Mouse (Mus musculus) frontal cortex, postnatal 10 days (tissue): ENCODE measurements around the gene Ebf4.

ENCODE experiments used
- DNase-seq, 2 experiments: peaks; one replicate each; pipeline ENCODE4 v3.0.0; 2022; ENCODE audit warnings: low spot score in 2 of 2, mixed read lengths in 1 of 2

The Ebf4 gene

DNA sequence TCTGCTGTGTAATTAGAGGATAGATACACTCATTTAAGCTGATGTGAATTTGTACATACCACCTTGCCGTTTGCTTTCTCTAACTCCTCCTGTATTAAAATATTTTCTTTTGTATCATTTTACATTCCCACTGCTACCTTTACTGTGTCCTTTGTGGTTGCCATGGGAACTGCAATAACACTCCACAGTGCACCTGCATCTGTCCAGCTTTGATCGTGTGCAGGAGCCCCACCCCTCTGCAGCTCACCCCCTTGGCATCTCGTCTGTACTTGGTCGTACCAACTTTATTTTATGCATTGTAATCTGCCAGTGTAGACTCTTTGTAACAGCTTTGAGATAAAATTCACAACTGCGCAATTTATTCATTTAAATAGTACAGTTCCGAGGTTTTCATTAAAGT, 88.9 kb downstream of the Ebf4 start:
- DNase-seq = no peak

DNA sequence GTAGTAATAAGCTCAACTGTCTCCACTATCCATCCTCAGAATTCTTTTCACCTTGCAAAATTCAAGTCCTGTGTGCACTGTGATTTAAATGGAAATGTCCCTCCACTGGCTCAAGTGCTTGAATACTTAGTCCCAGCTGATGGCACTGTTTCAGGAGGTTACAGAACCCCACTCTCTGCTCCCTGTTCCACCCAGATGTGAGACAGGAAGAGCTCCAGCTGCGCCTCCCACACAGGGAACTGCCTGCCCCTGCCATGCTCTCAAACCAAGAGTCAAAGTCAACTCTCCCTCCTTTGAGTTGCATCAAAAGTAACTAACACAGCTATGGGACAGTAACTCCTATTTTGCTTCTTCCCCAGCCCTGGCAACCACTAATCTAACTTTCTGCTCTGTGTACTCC, 91.2 kb downstream of the Ebf4 start:
- DNase-seq = no peak

DNA sequence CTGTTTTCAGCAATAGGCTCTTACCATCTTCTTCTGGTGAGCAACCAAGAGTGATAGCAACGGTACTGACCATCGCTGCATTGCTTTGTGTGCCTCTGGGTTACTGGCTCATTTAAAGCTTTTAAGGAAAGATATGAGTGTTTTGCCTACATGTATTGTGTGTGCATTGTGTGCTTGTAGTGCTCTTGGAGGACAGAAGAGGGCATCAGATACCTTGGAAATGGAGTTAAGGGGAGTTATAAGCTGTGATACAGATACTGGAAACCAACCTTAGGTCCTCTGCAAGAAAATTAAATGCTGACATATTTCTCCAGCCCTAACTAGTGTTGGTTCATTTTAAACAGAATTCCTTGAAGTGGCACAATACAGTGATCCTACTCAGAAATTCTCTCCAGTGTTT, 93.8 kb downstream of the Ebf4 start:
- DNase-seq = no peak

DNA sequence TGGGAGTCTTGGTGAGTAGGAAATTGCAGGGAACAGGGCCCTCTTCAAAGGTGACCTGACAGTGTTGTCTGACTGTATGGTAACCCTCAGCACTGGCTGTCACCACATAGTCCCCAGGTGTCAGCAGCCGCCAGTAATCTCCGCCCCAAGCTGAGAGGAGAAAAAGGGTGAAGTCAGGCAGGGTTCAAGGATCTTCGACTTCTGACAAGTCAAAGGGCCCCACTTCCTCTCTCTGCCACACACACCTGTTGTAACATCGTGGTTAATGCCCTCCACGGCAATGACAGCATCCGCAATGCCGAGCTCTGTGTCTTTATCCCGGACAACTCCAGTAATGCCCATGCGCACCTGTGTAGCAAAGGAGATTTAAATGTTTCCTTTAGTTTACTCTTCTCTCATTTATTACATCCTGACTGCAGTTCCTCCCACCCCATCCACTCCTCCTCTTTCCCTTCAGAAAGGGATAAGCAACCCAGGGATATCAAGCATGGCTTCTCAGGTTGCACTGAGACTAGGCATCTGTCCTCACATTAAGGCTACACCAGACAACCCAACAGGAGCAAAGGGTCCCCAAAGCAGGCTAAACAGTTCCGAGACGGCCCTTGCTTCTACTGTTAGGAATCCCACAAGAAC, 96.1 kb downstream of the Ebf4 start:
- DNase-seq = no peak

DNA sequence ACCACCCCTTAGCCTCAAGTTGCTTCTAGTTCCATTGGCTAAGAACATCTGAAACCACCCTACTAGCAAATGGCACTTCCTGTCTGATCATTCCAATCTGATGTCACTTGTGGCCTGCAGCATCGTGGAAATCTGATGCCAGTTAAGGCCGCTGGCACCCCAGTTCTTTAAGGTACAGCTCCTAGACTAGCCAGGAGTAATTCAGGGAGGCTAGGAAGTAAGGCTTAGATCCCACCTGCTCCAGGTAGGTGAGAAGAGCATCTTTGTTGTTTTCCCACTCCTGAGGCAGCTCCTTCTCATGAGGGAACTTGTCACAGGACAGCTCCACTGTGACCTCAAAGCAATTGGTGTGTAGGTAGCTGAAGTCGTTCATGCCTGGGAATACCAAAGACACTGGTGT, 97.9 kb downstream of the Ebf4 start:
- no peak for DNase-seq

DNA sequence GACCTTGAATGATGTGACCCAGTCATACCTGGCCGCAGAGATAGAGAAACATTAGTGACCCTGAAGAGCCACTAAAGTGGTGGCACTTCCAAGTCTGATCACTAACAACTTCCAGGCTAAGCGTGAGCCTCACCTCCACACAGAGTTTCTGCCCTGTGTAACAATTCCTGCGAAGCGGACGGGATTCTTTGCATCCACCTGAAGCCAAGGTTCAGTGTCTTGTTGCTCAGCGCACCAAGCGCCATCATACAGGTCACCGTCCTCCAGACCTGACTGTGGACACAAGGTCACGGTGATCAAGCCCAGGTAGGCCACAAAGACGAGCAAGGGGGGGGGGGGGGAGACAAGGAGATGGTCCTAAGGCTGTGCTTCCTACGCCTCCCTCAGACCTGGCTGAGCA, 100.7 kb downstream of the Ebf4 start:
- DNase-seq = no peak

DNA sequence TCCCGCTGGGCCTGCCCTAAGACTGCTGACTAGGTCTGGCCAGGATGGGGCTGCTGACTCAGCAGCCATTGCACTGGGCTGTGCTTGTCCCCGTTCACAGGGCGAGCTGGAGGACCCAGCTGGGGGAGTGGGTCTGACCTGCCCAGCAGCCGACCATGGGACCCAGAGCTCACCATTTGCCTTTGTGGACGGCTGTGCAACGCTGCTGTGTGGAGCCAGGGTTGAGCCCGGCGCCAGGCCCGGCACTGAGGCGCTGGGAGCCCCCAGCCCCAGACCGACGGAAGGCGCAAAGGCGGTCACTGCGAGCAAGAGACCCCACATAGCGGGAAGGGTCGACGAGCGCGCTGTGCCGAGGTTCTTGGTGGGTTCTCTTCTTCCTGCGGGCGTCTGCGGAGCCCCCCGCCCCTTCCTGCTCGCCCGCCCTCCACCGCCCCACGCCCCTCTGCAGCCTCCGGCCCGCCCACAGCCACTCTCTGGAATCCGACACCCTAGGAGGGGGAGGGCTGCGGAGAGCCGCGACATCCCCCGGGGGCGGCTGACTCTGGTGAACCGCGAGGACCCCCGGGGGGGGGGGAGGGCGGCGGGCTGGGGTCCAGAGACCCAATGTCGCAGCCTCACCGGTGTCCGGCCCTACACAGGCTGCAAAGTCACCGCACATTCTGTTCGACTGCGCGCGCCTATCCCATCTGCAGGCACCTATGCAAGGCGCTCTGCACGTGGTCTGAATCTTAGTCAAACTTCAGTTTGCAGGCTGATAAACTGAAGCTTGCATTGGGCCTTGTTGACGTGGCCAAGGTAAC, 102.4 kb downstream of the Ebf4 start, which contains the start of gene Cpxm1:
Gene Cpxm1 (minus strand): TSS at position 389 of the 800 bp plus-strand sequence.
- no peak for DNase-seq

DNA sequence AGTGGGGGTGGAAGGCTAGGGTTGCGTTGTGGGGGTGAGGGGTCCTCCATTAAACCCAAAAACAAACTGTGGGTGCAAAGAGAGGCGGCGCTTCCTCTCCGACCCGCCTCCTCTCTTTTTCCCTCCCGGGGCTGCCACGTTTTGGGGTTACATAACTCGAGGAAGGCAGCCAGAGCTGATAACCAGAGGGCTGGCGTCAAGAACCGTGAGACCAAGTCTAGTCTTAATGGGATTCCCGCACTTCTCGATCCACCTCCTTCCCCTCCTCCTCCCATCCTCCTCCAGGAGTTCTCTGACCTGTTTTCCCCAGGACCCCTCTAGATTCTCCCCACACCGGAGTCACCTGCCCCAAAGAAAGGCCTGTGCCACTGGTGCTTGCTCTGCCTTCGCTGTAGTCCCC, 103.1 kb downstream of the Ebf4 start:
- no peak for DNase-seq

DNA sequence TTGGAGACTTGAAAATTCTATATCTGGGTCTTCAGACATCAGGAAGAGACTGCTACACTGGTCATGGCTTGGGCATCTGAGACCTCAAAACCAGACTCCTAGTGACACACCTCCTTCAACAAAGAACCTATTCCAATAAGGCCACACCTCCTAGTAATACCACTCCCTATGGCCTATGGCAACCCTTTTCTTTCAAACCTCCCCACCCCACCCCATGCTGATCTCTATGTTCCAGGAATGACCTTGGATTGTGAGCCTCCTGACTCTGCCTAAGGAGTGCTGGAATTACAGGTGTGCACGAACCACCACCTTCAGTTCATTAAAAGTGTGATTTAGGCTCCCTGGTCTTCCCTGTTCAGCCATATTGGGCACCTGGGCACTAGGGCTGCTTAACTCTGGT, 105.1 kb downstream of the Ebf4 start:
- no peak for DNase-seq

DNA sequence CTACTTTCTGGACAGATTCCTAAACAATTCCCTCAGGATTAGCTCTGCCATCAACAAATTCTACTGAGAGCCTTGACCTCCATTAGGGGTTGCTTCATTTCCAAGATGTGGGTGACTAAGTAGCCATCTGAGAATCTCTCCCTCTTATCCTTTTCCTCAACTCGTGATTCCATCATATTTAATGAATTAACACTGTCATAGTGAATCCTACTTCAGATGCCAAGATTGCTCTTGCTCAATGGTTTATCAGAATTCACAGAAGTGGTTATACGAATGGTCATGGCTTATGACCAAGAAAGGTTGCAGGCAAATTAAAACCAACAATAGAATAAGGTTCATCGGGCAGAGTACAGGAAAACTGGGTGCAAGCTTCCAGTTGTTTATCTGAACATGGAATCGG, 106.9 kb downstream of the Ebf4 start:
- no peak for DNase-seq

DNA sequence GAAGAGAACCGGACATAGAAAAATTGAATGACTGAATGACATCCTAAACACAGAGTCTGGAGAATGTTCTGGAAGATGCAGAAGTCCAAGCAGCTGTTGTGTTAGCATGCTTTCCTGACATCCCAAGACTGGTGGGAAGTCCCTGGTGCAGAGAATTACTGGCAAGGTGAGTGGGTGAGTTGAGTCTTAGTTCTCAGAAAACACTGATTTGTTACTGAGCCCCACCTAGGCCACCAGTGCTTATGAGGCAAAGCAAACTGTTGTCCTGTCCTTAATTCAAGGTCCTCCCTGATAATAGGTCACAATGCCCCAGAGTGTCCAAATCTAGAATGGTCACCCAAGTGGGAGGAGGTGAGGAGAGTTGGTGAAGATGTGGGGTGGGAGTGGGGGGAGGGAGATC, 110.0 kb downstream of the Ebf4 start, which contains the start of the genes Gm28372 and 1700020A23Rik:
Gene Gm28372 (plus strand): TSS at position 301 of the 400 bp plus-strand sequence.
Gene 1700020A23Rik (plus strand): TSS at position 321 of the 400 bp plus-strand sequence.
- no peak for DNase-seq

DNA sequence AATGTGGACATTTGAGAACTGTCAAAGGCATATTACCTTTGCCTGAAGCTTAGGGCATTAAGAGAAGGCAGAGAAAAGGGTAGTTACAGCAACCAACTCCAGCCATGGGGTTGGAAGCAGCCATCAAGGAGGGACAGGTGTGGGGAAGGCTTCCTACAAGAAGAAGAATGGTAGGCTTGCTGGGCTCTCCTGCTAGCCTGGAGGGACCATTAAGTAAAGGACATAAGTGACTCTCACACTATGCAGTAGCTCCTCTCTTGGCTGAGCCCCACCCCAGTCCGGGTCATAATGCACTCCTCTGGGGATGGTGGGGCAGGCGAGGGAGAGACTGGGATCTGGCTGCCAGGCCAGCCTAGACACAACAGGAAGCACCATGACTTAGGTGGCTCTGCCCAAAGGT, 111.2 kb downstream of the Ebf4 start, which contains the start of gene Tmem239:
Gene Tmem239 (plus strand): TSS at position 301 of the 400 bp plus-strand sequence.
- DNase-seq = no peak

DNA sequence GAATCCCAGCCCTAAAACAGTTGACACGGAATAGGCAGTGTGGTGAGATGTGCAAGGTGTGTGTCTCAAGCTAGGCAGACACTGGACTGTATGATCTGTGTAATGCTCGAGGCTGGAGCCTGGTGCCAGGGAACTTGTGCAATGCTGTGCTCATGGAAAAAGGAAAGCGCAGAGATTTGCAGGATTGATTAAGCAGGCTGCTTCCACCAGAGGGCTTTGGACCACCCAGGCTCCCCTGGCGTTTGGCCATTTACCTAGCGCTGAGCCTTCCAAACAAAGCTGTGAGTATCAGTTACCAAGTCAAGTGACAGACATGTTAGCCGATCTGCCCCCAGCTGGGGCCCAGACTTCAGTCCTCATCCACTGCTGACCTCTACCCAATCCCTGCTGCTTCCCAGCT, 113.2 kb downstream of the Ebf4 start:
- no peak for DNase-seq

DNA sequence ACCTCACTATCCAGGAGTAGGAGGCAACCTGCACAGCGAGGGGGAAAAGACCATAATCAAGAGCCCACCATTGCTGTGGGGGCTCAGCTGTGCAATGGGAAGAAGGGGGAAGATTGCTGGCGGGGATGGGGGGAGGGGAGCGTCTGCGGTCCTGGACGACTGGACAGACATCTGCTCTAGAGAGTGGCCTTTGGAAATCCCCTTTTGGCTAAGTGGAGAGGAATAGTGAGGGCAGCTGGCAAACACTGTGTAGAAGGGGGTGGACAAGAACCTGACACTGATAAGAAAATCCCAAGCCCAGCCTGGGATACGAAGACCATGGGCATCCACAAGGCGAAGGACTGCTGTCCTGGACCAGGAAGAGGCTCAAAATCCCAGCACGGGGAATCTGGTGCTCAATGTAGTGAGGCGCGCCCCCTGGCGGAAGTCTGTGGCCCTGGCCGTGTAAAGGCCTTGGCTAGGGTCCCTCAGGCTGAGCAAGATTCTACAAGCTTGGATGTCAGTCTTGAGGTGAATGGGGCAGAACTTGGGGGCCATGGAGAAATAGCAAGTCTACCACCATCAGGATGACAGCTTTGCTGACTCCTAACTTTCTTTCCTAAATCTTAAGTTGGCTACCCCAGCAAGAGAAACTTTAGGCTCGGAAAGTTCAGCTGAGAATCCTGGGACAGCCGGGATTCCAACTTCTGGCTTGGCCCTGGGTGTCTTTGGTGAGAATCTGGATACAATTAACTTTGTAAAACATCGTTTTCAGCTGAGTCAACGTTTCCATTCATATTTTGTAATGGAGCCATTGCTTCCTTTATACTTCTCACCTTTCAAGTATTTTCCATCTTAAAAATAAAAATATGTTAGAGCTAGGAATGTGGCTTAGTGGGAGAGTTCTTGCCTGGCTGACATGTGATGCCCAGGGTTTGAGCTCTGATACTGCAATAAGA, 116.9 kb downstream of the Ebf4 start:
- peak in 1 of 2 experiments; percentile 69 for DNase-seq

DNA sequence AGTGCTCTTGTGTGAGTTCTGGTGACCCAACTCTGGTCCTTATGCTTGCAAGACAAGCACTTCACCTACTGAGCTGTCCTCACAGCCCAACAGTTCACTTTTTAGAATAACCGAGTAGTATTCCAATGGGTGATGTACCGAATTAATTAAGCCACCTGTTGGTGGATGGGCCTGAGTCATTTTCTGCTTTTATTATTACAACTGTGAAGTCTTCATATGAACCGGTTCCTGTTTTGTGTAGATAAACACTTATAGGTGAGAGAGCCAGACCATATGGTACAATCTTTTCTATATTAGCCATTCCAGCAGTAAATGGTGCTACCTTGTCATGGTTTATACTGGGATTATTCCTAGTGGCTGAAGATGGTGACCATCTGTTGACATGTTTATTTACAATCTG, 117.8 kb downstream of the Ebf4 start:
- no peak for DNase-seq

DNA sequence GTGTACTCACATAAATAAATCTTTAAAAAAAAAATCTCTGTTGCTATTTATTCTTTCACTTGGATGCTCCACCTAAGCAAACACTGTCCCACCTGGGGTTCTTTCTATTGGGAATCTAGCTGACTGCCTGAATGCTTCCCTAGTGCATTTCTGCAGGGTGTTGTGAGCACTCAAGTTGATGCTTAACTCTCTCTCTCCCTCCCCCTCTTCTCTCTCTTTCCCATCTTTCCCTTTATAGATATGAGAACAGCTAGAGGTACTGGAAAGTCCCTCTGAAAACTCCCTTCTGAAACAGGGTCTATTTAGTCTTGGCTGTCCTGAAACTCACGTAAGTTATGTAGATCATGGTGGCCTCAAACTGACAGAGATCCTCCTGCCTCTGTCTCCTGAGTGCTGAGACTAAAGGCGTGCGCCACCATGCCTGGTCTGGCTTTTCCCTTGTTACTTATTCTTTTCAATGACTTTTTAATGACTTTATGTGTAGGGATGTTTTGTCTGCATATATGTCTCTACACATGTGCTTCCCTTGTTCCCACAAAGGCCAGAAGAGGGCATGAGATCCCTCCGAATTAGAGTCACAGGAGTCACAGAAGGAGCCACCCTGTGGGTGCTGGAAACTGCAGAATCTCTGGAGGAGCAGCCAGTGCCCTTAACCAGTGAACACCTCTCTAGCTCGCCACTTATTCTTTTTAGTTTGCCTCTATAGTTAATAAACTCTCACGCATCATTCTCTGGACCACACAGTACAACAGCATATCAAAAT, 119.3 kb downstream of the Ebf4 start:
- DNase-seq = no peak
